Mouse (Mus musculus): ENCODE results near the gene Ppp1r15b. TPM values are rescaled to one million over a fixed set of nuclear protein-coding genes. Genes with fewer than 3 reads are reported as not detected.

Gene Ppp1r15b
- total RNA-seq, 1 experiment: 97.0 TPM

GRCm38 (mm10) chr1:133089415-133089814 lies 41.5 kb upstream of the Ppp1r15b start:
- Histone ChIP-seq H3K4me1 (ENCODE audit: control insufficient read depth in 2 of 2, insufficient read depth in 2 of 2, low read length in 2 of 2, poor library complexity in 1 of 2) (peaks cover 27 to 40% of the 10 kb centered on the region in 2 experiments), H3K36me3 (ENCODE audit: control insufficient read depth, insufficient read depth, low read length, poor library complexity, severe bottlenecking) (peaks cover 3% of the 10 kb centered on the region; the same call in 1 of the 2 replicates), H3K9me3 (ENCODE audit: control insufficient read depth, insufficient read depth, low read depth, low read length) (no peaks in the 10 kb centered on the region), H3K27ac (ENCODE audit: insufficient read depth, low read depth, low read length, poor library complexity, severe bottlenecking) (no peak overlapping the region), H3K9ac (ENCODE audit: insufficient read depth, low read depth, low read length, poor library complexity, severe bottlenecking) (no peak overlapping the region), H3K4me3 (ENCODE audit: insufficient read depth in 1 of 2, low read depth in 1 of 2, low read length in 2 of 2, poor library complexity in 1 of 2, severe bottlenecking in 1 of 2) (no peak overlapping the region)
- DNase-seq (ENCODE audit: low read depth, low spot score): no peak
- no peak for TF ChIP-seq ZNF384 (IDR thresholded peaks at IDR 0.05; ENCODE audit: low read depth, low read length)
- TF ChIP-seq MAFK (IDR thresholded peaks at IDR 0.05; ENCODE audit: insufficient read depth, low read depth, low read length): no peak
- no peak for TF ChIP-seq HCFC1 (IDR thresholded peaks at IDR 0.05; ENCODE audit: borderline replicate concordance, insufficient read depth, low read length)
- in situ Hi-C loops (cut with MboI; ENCODE audit: low sequenced_read_pairs in 2 of 2, unreplicated experiment in 2 of 2): no loop called here

GRCm38 (mm10) chr1:133090641-133091040 lies 40.3 kb upstream of the Ppp1r15b start:
- Histone ChIP-seq H3K36me3 (ENCODE audit: control insufficient read depth, insufficient read depth, low read length, poor library complexity, severe bottlenecking) (peaks cover 3% of the 10 kb centered on the region; the same call in 1 of the 2 replicates), H3K9ac (ENCODE audit: insufficient read depth, low read depth, low read length, poor library complexity, severe bottlenecking) (no peak overlapping the region), H3K27ac (ENCODE audit: insufficient read depth, low read depth, low read length, poor library complexity, severe bottlenecking) (no peak overlapping the region), H3K4me1 (ENCODE audit: control insufficient read depth in 2 of 2, insufficient read depth in 2 of 2, low read length in 2 of 2, poor library complexity in 1 of 2) (peaks cover 21 to 37% of the 10 kb centered on the region in 2 experiments), H3K4me3 (ENCODE audit: insufficient read depth in 1 of 2, low read depth in 1 of 2, low read length in 2 of 2, poor library complexity in 1 of 2, severe bottlenecking in 1 of 2) (no peak overlapping the region), H3K9me3 (ENCODE audit: control insufficient read depth, insufficient read depth, low read depth, low read length) (no peaks in the 10 kb centered on the region)
- in situ Hi-C loops (cut with MboI; ENCODE audit: low sequenced_read_pairs in 2 of 2, unreplicated experiment in 2 of 2): no loop called here
- DNase-seq (ENCODE audit: low read depth, low spot score): no peak
- TF ChIP-seq ZC3H11A (IDR thresholded peaks at IDR 0.05; ENCODE audit: borderline replicate concordance, low read depth, low read length) (no peak), HCFC1 (IDR thresholded peaks at IDR 0.05; ENCODE audit: borderline replicate concordance, insufficient read depth, low read length) (no peak), ZNF384 (IDR thresholded peaks at IDR 0.05; ENCODE audit: low read depth, low read length) (no peak), CHD2 (IDR thresholded peaks at IDR 0.05; ENCODE audit: low read depth, low read length) (no peak), MAFK (IDR thresholded peaks at IDR 0.05; ENCODE audit: insufficient read depth, low read depth, low read length) (no peak)

- in situ Hi-C loops (cut with MboI; ENCODE audit: low sequenced_read_pairs in 2 of 2, unreplicated experiment in 2 of 2): no loop called here
- peaks cover 23 to 40% of the 10 kb centered on the region in 2 experiments for H3K4me1 ChIP-seq (ENCODE audit: control insufficient read depth in 2 of 2, insufficient read depth in 2 of 2, low read length in 2 of 2, poor library complexity in 1 of 2)
- peaks cover 3% of the 10 kb centered on the region; the same call in 1 of the 2 replicates for H3K36me3 ChIP-seq (ENCODE audit: control insufficient read depth, insufficient read depth, low read length, poor library complexity, severe bottlenecking)
Observed at GRCm38 (mm10) chr1:133091483-133091882, 39.5 kb upstream of the Ppp1r15b start.

GRCm38 (mm10) chr1:133093719-133094118 lies 37.2 kb upstream of the Ppp1r15b start:
- in situ Hi-C loops (cut with MboI; ENCODE audit: low sequenced_read_pairs in 2 of 2, unreplicated experiment in 2 of 2): no loop called here
- peaks cover 15 to 30% of the 10 kb centered on the region in 2 experiments for H3K4me1 ChIP-seq (ENCODE audit: control insufficient read depth in 2 of 2, insufficient read depth in 2 of 2, low read length in 2 of 2, poor library complexity in 1 of 2)
- H3K4me3 ChIP-seq (ENCODE audit: insufficient read depth in 1 of 2, low read depth in 1 of 2, low read length in 2 of 2, poor library complexity in 1 of 2, severe bottlenecking in 1 of 2): no peak overlapping the region
- no peaks in the 10 kb centered on the region for H3K9me3 ChIP-seq (ENCODE audit: control insufficient read depth, insufficient read depth, low read depth, low read length)
- no peak for TF ChIP-seq ZC3H11A (IDR thresholded peaks at IDR 0.05; ENCODE audit: borderline replicate concordance, low read depth, low read length)
- TF ChIP-seq HCFC1 (IDR thresholded peaks at IDR 0.05; ENCODE audit: borderline replicate concordance, insufficient read depth, low read length): no peak
- H3K9ac ChIP-seq (ENCODE audit: insufficient read depth, low read depth, low read length, poor library complexity, severe bottlenecking): no peak overlapping the region
- no peak for DNase-seq (ENCODE audit: low read depth, low spot score)
- H3K36me3 ChIP-seq (ENCODE audit: control insufficient read depth, insufficient read depth, low read length, poor library complexity, severe bottlenecking): peaks cover 3% of the 10 kb centered on the region; the same call in 1 of the 2 replicates
- no peak overlapping the region for H3K27ac ChIP-seq (ENCODE audit: insufficient read depth, low read depth, low read length, poor library complexity, severe bottlenecking)

More at GRCm38 (mm10) chr1:133091483-133091882, 39.5 kb upstream of the Ppp1r15b start:
- Histone ChIP-seq H3K9me3 (ENCODE audit: control insufficient read depth, insufficient read depth, low read depth, low read length) (no peaks in the 10 kb centered on the region), H3K9ac (ENCODE audit: insufficient read depth, low read depth, low read length, poor library complexity, severe bottlenecking) (no peak overlapping the region), H3K27ac (ENCODE audit: insufficient read depth, low read depth, low read length, poor library complexity, severe bottlenecking) (no peak overlapping the region), H3K4me3 (ENCODE audit: insufficient read depth in 1 of 2, low read depth in 1 of 2, low read length in 2 of 2, poor library complexity in 1 of 2, severe bottlenecking in 1 of 2) (no peak overlapping the region)
- DNase-seq (ENCODE audit: low read depth, low spot score): no peak
- no peak for TF ChIP-seq MAFK (IDR thresholded peaks at IDR 0.05; ENCODE audit: insufficient read depth, low read depth, low read length)
- TF ChIP-seq HCFC1 (IDR thresholded peaks at IDR 0.05; ENCODE audit: borderline replicate concordance, insufficient read depth, low read length): no peak
- TF ChIP-seq ZC3H11A (IDR thresholded peaks at IDR 0.05; ENCODE audit: borderline replicate concordance, low read depth, low read length): no peak
- TF ChIP-seq ZNF384 (IDR thresholded peaks at IDR 0.05; ENCODE audit: low read depth, low read length): no peak
- TF ChIP-seq CHD2 (IDR thresholded peaks at IDR 0.05; ENCODE audit: low read depth, low read length): no peak
